Mouse (Mus musculus): ENCODE measurements at regions not wholly inside any gene's neighbourhood (a gene's known extent, or its start where the extent isn't known, plus 50 kb on each side); places are given as distances from the start of the nearest gene placed in this dataset.
A peak's percentile ranks its signal among the peaks of the same experiment; 100 is the strongest.
"Not testable (repeated sequence)": the region's sequence is repeated elsewhere in the genome, so short reads cannot be mapped to it uniquely, and the experiment has no call there.

DNA sequence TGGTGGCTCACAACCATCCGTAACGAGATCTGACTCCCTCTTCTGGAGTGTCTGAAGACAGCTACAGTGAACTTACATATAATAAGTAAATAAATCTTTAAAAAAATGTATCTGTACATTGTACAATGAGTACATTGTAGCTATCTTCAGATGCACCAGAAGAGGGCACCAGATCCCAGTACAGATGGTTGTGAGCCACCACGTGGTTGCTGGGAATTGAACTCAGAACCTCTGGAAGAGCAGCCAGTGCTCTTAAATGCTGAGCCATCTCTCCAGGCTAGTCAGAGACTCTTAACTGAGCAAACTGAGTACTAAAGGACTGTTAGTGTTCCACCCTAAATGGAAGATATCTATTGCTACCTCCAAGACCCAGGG, 85.1 kb upstream of the Tbl1x start:
- not testable (repeated sequence) for ATAC-seq (replicated peaks in 1 of 2; ENCODE audit: insufficient read depth in 1 of 2, low FRiP score in 2 of 2, low TSS enrichment in 1 of 2, low read depth in 1 of 2, poor library complexity in 2 of 2, severe bottlenecking in 2 of 2)

DNA sequence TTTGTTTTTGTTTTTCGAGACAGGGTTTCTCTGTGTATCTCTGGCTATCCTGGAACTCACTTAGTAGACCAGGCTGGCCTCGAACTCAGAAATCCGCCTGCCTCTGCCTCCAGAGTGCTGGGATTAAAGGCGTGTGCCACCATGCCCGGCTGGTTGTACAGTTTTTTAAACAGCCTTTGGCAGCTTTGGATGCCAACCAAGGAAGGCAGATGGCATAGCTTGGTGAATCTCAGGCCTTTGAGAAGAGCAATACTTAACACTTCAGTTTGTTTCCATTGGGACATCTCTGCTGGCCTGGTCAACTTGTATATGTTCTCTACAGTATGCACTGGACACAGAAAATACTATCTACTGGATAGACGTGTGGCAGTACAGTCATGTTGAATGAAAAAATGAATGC, 84.0 kb upstream of the Tbl1x start:
- ATAC-seq (replicated peaks in 1 of 2; ENCODE audit: insufficient read depth in 1 of 2, low FRiP score in 2 of 2, low TSS enrichment in 1 of 2, low read depth in 1 of 2, poor library complexity in 2 of 2, severe bottlenecking in 2 of 2): not testable (repeated sequence)

DNA sequence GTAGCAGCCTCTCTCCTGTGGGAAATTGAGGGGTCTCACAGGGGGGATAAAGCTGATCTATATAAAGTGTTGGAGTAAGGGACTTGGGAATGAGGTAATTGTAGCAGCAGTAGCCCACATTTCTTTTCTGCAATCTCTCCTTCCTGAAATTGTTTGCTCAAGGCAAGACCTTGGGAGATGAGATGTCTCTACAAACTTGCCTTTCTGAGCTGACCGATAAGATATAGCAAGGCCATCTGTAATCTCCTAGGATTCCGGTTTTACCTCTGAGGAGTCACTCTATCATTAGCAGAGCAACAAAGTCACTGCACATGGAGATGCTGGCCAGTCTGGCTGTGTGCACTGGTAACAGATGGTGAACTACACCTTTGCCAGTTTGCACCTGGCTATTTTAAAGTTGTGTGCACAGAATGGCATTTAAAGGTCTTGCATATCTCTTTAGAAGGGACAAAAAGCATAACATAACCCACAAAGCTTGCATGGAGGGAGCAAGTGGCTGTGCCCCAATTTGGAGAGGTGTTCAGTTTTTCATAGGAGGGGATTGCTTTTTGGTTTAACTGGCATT, 78.7 kb upstream of the Tbl1x start:
- no peak for ATAC-seq (replicated peaks in 1 of 2; ENCODE audit: insufficient read depth in 1 of 2, low FRiP score in 2 of 2, low TSS enrichment in 1 of 2, low read depth in 1 of 2, poor library complexity in 2 of 2, severe bottlenecking in 2 of 2)

DNA sequence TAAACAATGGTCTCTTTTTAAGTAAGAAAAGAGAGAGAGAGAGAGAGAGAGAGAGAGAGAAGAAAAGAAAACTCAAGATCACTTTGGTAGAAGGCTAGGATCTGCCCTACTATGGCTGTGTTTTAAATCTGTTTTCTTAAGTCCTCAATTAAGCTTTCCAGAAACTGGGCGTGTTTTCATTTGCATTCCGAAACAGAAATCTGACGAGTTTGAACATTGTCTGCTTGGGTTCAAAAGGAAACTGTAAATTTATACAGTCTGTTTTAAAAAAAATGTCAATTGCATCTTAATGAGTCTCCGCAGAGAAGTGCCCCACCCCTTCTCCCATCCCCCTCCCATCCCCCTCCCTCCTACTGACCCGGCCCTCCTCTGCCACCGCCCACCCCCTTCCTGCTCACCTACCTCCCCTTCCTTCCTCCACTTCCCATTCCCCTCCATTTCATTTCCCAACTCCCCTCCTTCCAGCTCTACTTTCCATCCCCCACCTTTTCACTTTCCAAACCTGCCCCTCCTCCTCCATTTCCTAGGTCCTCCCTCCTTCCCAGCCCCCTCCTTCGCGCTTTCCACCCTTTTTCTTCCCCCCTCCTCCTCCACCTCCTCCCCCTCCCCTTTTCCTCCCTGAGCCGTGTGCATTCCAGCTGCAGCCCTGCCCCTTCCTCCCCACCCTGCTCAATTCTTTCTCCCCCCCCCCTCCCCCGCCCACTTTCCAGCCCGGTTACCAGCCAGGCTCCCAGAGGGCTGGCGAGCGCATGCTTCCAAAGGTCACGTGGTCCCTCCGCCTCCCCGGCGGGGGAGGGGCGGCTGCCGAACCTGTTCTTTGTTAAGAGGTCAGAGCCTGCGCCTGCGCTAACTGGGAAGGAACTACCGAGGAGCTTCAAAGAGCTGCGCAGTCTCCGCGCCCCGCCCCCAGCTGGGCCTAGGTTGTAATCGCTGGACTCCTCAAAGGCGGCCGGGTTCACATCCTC, 77.7 kb upstream of the Tbl1x start:
- ATAC-seq (replicated peaks in 1 of 2; ENCODE audit: insufficient read depth in 1 of 2, low FRiP score in 2 of 2, low TSS enrichment in 1 of 2, low read depth in 1 of 2, poor library complexity in 2 of 2, severe bottlenecking in 2 of 2): peak; percentile 98 to 99

DNA sequence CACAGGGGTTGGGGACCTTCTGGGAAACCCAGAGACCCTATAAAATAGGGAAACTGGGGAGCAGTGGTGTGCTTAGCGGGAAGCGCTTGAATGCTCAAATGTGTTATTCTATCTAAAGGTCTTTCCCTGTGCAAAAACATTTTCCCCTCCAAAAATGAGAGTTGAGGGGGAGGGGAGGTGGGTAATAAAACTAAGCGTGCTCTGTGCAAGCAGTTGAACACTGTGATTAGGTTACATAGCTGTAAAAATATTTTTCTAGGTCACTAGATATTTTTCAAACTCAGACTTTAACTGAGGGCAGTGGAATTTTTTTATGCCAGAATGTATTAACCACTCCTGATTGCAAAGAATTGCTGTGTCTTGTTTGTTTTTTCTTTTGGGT, 77.0 kb upstream of the Tbl1x start:
- no peak for ATAC-seq (replicated peaks in 1 of 2; ENCODE audit: insufficient read depth in 1 of 2, low FRiP score in 2 of 2, low TSS enrichment in 1 of 2, low read depth in 1 of 2, poor library complexity in 2 of 2, severe bottlenecking in 2 of 2)

DNA sequence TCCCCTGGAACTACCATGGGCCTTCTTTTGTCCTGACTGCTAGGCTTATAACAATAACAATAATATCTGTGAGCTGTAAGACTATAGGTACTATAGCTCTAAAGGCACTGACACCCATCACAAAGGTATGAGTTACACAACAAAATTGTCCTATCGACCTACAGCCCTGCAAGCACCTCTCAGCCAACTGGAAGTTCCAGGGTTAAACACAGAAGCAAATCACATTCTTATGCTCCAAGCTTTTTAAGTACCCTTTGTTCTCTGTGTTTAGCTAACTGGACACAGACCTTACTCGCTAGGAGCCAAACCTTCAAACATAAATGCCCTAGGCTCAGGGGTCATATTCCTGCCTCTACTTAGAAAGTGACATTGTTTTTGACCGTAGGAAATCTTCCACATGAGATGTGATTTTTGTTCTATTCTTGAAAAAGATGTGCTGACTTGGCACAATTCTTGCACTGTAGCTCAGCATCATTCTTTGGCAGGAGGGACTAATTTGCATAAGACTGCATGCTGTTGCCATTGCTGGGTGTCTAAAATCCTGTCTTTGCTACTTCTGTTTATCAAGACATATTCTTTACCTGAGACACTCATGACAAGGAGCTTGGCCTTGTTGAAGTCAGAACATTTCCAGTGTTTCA, 66.8 kb upstream of the Tbl1x start:
- ATAC-seq (replicated peaks in 1 of 2; ENCODE audit: insufficient read depth in 1 of 2, low FRiP score in 2 of 2, low TSS enrichment in 1 of 2, low read depth in 1 of 2, poor library complexity in 2 of 2, severe bottlenecking in 2 of 2): no peak

DNA sequence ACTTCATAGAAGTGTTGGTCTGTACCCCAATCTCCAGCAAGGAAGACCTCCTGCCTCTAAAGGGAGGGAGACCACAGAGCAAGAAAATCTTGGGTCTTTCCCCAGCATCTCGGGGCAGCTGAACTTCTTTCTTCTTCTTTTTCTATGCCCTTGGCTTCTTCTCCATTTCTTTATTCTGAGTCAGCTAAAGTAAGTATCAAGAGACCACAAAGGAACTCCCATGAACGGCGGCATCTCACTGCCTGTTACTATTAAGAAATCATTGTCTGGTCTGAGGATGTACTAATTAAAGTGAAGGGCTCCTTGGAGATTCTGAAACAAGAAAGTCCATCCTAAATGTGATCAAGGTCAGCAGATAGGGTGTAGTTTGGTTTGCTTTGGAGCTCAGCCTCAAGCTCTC, 64.1 kb upstream of the Tbl1x start:
- ATAC-seq (replicated peaks in 1 of 2; ENCODE audit: insufficient read depth in 1 of 2, low FRiP score in 2 of 2, low TSS enrichment in 1 of 2, low read depth in 1 of 2, poor library complexity in 2 of 2, severe bottlenecking in 2 of 2): peak in 1 of 2 experiments; percentile 4; a peak in 1 of 4 replicates

DNA sequence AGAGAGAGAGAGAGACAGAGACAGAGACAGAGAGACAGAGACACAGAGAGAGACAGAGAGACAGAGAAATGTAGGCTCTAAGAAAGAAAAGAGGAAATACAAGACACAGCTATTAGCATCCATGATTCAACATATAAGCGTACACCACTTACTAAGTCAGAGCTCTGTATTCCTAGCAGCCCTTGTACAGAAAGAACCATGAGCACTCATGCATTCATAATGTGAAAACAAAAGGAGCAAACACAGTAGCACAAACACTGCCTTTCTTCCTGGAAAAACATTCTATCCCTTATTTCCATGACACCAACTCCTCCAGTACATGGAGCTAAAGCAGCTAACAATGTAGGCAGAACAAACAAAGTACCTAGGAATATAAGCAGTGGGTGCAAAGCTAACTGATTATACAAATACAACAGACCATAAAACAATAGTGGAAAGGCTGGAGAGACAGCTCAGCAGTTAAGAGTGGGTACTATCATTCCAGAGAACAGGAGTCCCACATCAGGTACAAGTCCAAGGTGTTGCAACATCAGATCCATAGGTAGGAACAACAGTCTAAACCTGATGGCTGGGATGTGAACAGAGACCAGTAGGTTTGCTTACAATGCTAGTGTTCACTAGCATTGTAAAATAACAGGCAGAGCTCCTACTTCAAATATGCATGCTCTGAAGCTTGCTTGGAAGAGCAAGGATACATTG, 58.7 kb upstream of the Tbl1x start:
- ATAC-seq (replicated peaks in 1 of 2; ENCODE audit: insufficient read depth in 1 of 2, low FRiP score in 2 of 2, low TSS enrichment in 1 of 2, low read depth in 1 of 2, poor library complexity in 2 of 2, severe bottlenecking in 2 of 2): no peak
